Mouse (Mus musculus) adrenal gland, adult 2 months (tissue): ENCODE measurements around the gene Gspt1. TPM values are rescaled to one million over a fixed set of nuclear protein-coding genes. Genes with fewer than 3 reads are reported as not detected.

Source experiments
- DNase-seq: peaks from one replicate; pipeline ENCODE4 v3.0.0; 2021
- microRNA-seq, 2 experiments: library from miRNA; unstranded; fragments of <30 nt; microRNA quantifications; one replicate each; pipeline ENCODE4 v1.2.0; 2021
- polyA plus RNA-seq: library from polyadenylated mRNA; depleted of rRNA; stranded (reverse); fragments of >200 nt; gene quantifications from 2 replicates; pipeline ENCODE4 v1.2.3, GENCODE M21; 2012; rRNA removed
- total RNA-seq, 2 experiments: library from RNA; stranded (reverse); gene quantifications; 2 replicates each; pipeline ENCODE4 v1.2.3; 2021

The Gspt1 gene
- total and polyA plus RNA-seq, 3 experiments, result 118 to 193 (median 120) TPM

GRCm38 (mm10) chr16:11202571-11203554 lies 51.3 kb downstream of the Gspt1 start, which contains the start of gene Rsl1d1:
Gene Rsl1d1 (minus strand): TSS chr16:11203331.
- DNase-seq, result peak; percentile 93

GRCm38 (mm10) chr16:11201740-11202394 lies 52.3 kb downstream of the Gspt1 start:
- DNase-seq, result no peak

GRCm38 (mm10) chr16:11200247-11200646 lies 53.9 kb downstream of the Gspt1 start:
- no peak for DNase-seq

DNA sequence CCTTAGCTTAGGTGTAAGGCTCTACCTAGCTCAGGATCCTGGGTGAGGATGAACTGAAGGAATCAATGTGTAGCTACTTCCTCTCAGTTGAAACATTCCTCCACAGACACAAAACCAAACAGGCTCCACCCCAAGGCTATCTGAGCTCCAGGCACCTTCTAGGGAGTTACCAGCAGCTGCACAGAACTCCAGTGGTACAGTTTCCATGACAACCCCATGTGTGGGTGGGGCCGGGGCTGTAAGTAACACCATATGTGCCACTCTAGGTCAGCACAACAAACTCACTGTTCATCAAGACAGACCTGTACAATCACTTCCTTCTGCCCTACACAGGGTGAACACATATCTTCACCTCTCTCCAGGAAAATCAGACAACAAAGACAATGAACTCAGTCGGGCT lies 55.7 kb downstream of the Gspt1 start:
- no peak for DNase-seq

DNA sequence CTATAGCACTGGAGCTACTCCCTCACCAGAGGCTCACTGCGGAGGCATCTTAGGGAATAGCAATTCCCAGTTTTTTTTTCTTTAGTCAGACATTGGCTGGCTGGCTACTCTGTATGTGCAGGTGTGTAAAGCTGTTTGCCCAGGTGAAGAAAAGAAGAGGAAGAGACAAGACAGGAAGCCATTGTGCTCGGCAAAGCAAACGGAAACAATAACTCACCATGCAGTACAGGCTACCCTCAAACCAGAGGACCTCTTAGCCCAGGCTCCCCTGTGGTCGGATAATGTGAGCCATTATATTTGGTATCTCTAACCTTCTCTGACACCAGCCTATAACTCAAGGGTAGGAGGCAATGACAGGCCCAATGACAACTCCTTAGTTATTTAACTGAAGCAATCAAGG lies 57.1 kb downstream of the Gspt1 start:
- no peak for DNase-seq

DNA sequence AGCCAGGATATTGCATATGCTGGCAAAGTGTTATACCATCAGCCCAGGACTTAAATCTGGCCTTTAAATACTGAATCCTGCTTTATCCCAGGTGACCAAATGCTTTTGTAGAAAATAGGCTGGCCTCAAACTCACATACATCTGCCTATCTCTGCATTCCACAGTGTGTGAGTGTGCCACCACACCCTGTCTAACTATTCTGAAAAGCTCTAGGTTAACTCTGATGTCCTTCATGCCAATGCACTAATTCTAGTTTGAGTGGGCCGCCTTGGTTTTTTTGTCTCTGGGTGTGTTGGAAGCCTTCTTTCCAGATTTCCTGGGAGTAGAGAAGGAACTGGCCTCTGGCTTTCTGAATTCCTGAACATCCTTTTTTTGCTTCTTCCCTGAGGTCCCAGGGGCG lies 60.9 kb downstream of the Gspt1 start:
- DNase-seq, result no peak

DNA sequence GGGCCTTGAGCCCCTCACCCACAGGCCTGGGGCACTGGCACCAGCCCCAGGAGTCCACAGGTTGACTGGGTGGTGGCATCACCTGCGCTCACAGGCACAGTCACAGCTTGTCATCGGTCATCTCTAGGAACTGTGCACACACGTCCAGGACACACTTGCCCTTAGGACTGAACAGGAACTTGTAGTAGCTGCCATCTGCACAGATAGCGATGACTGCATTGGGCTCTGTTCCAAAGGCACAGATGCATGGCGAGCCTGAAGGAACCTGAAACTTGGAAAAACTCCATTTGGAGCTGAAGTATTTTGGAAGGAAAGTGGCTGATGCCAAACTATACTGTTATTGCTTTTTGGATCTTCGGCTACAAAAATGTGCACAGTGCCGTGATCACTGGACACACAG lies 64.0 kb downstream of the Gspt1 start:
- no peak for DNase-seq

- DNase-seq, result no peak
Observed at GRCm38 (mm10) chr16:11177404-11177803, 76.7 kb downstream of the Gspt1 start.

DNA sequence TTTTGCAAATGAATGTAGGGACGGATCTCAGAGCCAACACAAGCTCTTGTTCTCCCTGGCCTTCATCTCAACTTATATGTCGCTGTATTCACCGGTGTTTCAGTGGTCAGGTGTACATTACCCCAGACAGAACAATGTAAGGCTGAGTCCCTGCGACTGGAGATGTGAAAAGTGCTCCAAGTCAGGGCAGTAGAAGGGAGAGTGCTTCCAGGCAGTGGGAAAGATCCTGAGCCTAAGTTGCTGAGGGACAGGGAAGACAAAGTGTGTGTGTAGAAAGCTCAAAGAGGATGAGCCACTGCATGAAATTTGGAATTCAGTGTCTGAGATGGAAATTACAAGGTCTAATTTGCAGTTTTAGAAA lies 77.3 kb downstream of the Gspt1 start:
- DNase-seq, result no peak

DNA sequence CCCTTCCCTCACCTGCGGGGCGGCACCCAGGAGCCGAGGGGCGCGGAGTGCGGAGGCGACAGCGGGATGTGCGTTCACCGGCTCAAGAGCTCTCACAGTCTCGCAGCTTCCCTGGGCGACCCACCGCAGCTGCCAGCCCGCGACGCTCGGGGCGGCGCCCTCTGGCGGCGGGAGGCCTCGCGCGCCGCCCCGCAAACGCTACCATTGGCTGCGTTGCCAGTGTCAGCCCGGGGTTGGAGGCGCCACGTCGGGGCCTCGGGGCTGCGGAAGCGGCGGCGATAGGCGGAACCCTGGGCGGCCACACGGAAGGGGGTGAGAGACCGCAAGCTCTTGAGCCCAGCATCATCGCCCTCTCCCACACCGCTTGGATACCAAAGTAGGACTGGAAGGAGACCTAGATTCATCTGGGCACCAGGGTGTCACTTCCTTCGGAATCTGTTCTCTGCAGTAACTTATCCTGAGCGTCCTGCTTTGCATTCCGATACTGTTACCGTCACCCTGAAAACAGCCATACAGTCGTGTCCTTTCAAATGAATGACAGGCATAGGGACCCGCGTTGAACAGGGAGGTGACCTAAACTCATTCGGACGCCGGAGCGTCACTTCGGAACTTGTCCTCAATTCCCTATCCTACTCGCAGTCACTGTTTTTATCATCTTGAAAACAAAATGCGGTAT lies 77.8 kb downstream of the Gspt1 start, which contains the start of gene Zc3h7a:
TSS of gene Zc3h7a (minus strand) at position 186 of the 676 bp plus-strand sequence.
- peak; percentile 95 for DNase-seq

- DNase-seq, result peak; percentile 86
Observed at GRCm38 (mm10) chr16:11175489-11176207, 78.5 kb downstream of the Gspt1 start.

DNA sequence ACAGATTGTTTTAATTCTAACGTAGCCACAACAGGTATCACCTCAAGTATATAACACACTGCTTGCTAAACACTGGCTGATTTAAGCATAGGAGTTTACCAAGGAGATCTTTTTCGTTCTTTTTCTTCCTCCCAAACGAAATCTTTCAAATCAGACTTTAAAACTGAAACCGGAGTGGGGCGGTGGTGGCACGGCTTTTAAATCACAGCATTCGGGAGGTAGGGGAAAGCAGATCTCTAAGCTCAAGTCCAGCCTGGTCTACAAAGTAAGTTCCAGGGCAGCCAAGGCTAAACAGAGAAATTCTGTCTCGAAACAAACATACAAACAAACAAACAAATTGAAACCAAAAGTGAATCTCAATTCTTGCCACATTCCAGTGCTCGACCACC lies 79.0 kb downstream of the Gspt1 start:
- no peak for DNase-seq

DNA sequence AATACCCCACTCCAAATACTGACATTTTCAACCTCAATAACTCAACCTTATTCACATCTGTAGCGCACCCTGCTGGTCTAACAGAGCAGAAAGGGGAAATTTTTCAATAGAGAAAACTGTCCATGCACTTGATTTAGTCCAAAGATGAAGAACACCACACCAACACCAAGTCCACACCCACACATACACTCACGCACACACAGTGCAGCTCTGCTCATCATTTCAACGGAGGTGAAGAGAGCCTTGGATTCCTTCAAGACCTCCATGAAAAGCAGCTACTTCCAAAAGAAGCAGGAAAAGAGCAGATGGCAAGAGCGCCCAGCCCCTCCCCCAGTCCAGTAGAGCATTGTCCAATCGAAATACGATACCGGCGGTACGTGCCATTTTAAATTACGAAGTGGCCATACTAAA lies 79.4 kb downstream of the Gspt1 start:
- DNase-seq, result peak; percentile 60

- DNase-seq, result no peak
Observed at GRCm38 (mm10) chr16:11171679-11172078, 82.4 kb downstream of the Gspt1 start.

Small RNAs within 50 kb of the gene (microRNA-seq; reads per million reads assigned to microRNA genes)
- gene Mir1945, result 2.0 to 6.6 reads per million in 2 experiments

Other genes starting within 250 kb of the Gspt1 start
- gene Snn, start 193.4 kb downstream of the Gspt1 start, total RNA-seq, result 10 to 100 TPM in 1 of 2 experiments, 1 to 10 TPM in 1; 9.7 to 16.5 TPM
- gene Snn, start 193.4 kb downstream of the Gspt1 start, polyA plus RNA-seq, result 9.1 and 9.2 TPM in 2 replicates
- gene Litaf, start 188.2 kb downstream of the Gspt1 start, total RNA-seq, result 10 to 100 TPM; 50.4 to 65.2 TPM
- 221 and 284 TPM in 2 replicates for gene Litaf, start 188.2 kb downstream of the Gspt1 start, polyA plus RNA-seq
- gene Txndc11, start 119.7 kb downstream of the Gspt1 start, total RNA-seq, result 10 to 100 TPM; 33.2 to 72.4 TPM
- 25.9 and 38.3 TPM in 2 replicates for gene Txndc11, start 119.7 kb downstream of the Gspt1 start, polyA plus RNA-seq
- gene Zc3h7a, start 77.9 kb downstream of the Gspt1 start, total RNA-seq, result 10 to 100 TPM; 46.7 to 79.2 TPM
- gene Zc3h7a, start 77.9 kb downstream of the Gspt1 start, polyA plus RNA-seq, result 12.3 and 15.0 TPM in 2 replicates
- gene Rsl1d1, start 51.0 kb downstream of the Gspt1 start, total RNA-seq, result 10 to 100 TPM; 65.7 to 82.2 TPM
- gene Rsl1d1, start 51.0 kb downstream of the Gspt1 start, polyA plus RNA-seq, result 1.3 TPM in 2 replicates
- not detected for gene Tnfrsf17, start 59.5 kb upstream of the Gspt1 start, total RNA-seq
- gene Tnfrsf17, start 59.5 kb upstream of the Gspt1 start, polyA plus RNA-seq, result not detected in 2 replicates
- gene Snx29, start 68.6 kb upstream of the Gspt1 start, total RNA-seq, result 10 to 100 TPM; 16.8 to 19.4 TPM
- gene Snx29, start 68.6 kb upstream of the Gspt1 start, polyA plus RNA-seq, result 4.8 and 6.5 TPM in 2 replicates